Mouse (Mus musculus): ENCODE results near the gene Tmprss9. TPM values are rescaled to one million over a fixed set of nuclear protein-coding genes. Genes with fewer than 3 reads are reported as not detected.

Tmprss9 gene
- polyA plus RNA-seq, 1 experiment from 2014 or later: 0.31 TPM

DNA sequence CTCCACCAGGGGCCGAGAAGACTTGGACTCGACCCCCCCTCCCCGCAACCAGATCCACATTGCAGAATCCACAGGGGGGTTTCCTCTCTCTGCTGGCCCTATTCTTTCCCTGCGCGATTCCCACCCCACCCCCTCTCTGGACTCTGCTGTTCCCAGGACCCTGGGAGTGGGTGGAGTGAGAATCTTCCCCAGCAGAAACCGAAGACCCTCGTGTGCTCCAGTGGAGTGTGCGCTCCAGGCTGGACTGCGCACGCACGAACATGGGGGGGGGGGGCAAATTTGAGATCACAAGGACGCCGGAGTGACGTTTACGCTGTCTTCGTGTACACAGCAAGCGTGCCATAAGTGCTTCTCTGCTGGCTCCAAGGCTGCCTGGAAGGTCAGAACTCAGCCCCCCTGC lies 64.0 kb downstream of the Tmprss9 start:
- H3K9ac ChIP-seq: peak overlapping the region; percentile 58

DNA sequence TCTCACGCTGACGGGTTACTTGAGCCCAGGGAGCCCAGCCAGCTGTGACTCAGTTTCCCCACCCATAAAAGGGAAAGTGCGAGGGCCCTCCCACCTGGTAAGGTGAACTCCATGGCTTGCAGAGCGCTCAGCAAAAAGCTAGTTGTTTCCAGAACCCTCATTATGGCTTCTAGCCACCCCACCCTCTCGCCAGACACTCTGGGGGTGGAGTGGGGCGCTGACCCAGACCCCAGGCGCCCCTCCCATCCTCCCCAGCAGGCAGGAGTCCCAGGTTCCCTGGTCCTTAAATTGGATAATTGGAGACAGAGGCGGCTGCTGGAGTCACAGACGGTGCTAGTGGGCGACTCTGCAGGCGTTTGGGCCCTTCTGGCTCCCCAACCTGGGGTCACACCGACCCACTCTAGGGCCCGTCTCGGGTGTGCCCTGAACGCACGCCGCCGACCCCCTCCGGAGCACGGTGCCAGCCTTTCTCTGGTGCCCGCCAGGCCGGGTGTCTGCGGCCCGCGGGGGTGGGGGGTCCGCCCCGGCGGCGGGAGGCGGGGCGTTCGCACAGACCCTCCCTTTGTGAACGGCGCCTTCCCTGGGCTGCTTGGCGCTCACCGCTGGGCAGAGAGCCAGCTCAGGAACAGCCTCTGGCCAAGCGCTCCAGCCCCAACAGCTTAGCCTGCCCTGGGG lies 64.6 kb downstream of the Tmprss9 start:
- Histone ChIP-seq H3K27ac (replicated peaks) (peak overlapping the region; percentile 70), H3K27me3 (peaks cover 77% of the 10 kb centered on the region), H3K9me3 (no peaks in the 10 kb centered on the region), H3K4me1 (replicated peaks) (peaks cover 93% of the 10 kb centered on the region), H3K4me3 (peak overlapping the region; percentile 30), H3K4me2 (peak overlapping the region; percentile 54), H3K36me3 (no peaks in the 10 kb centered on the region), H3K9ac (peak overlapping the region; percentile 58)
- peak; percentile 20; the same call in 1 of the 2 replicates for ATAC-seq (ENCODE audit: low read depth)
- 1% methylated on average over 36 of the region's 37 CpGs for WGBS

More for the DNA sequence above, 64.0 kb downstream of the Tmprss9 start:
- peak; percentile 16; the same call in 1 of the 2 replicates for ATAC-seq (ENCODE audit: low read depth)
- peaks cover 80% of the 10 kb centered on the region for H3K27me3 ChIP-seq
- H3K4me3 ChIP-seq: peak overlapping the region; percentile 30; the same call in 1 of the 2 replicates
- no peaks in the 10 kb centered on the region for H3K9me3 ChIP-seq
- peak overlapping the region; percentile 54 for H3K4me2 ChIP-seq
- WGBS: 3% methylated on average over 17 of the region's 17 CpGs
- peak overlapping the region; percentile 70 for H3K27ac ChIP-seq (replicated peaks)
- no peaks in the 10 kb centered on the region for H3K36me3 ChIP-seq
- peaks cover 94% of the 10 kb centered on the region for H3K4me1 ChIP-seq (replicated peaks)

DNA sequence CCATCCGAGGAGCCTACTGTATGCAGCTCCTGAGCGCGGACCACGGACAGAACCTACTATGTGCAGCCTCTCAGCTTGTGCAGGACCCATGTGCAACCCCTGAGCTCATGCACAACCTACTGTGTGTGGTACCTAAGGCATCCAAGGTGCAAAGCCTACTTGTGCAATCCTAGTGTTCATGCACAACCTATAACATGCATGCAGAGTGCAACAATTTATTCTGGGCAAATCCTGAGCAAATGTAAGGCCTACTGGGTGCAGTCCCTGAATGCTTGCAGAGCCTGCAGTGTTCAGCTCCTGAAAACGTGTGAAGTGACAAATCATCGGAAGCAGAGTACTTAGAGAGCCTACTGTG lies 65.1 kb downstream of the Tmprss9 start:
- Histone ChIP-seq H3K27ac (replicated peaks) (peak overlapping the region; percentile 70), H3K4me3 (peak overlapping the region; percentile 30; the same call in 1 of the 2 replicates), H3K4me2 (peak overlapping the region; percentile 54), H3K27me3 (peaks cover 77% of the 10 kb centered on the region), H3K36me3 (no peaks in the 10 kb centered on the region), H3K9ac (peak overlapping the region; percentile 43; the same call in 1 of the 2 replicates), H3K4me1 (replicated peaks) (peaks cover 88% of the 10 kb centered on the region), H3K9me3 (no peaks in the 10 kb centered on the region)
- 10% methylated on average over 6 of the region's 6 CpGs for WGBS
- no peak for ATAC-seq (ENCODE audit: low read depth)

DNA sequence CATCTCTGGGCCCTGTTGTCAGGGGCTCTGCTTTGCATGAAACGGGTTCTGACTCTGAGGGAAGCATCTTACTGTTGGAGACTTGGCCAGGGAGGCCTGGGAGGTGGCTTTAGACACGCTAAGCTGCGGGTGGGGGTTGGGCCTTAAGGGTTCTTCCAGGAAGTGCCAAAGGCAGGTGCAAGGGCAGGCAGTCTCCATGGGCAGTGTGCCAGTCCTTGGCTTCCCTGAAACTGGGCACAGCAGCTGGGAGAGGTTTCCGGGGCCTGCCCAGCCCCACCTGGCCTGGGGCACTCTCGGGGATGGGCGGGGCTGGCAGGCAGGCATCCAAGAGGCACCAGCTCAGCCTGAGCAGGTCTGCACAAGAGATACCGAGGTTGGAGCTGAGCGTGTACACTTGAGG lies 66.0 kb downstream of the Tmprss9 start:
- H3K9me3 ChIP-seq: no peaks in the 10 kb centered on the region
- H3K27me3 ChIP-seq: peaks cover 68% of the 10 kb centered on the region
- H3K4me3 ChIP-seq: no peak overlapping the region
- H3K9ac ChIP-seq: peak overlapping the region; percentile 43; the same call in 1 of the 2 replicates
- WGBS: 36% methylated on average over 8 of the region's 8 CpGs
- ATAC-seq (ENCODE audit: low read depth): no peak
- H3K27ac ChIP-seq (replicated peaks): peak overlapping the region; percentile 70
- H3K4me1 ChIP-seq (replicated peaks): peaks cover 79% of the 10 kb centered on the region
- 0 out of 2 replicates have a peak overlapping the region, but pooled peaks have one; percentile 5 for H3K4me2 ChIP-seq
- no peaks in the 10 kb centered on the region for H3K36me3 ChIP-seq

DNA sequence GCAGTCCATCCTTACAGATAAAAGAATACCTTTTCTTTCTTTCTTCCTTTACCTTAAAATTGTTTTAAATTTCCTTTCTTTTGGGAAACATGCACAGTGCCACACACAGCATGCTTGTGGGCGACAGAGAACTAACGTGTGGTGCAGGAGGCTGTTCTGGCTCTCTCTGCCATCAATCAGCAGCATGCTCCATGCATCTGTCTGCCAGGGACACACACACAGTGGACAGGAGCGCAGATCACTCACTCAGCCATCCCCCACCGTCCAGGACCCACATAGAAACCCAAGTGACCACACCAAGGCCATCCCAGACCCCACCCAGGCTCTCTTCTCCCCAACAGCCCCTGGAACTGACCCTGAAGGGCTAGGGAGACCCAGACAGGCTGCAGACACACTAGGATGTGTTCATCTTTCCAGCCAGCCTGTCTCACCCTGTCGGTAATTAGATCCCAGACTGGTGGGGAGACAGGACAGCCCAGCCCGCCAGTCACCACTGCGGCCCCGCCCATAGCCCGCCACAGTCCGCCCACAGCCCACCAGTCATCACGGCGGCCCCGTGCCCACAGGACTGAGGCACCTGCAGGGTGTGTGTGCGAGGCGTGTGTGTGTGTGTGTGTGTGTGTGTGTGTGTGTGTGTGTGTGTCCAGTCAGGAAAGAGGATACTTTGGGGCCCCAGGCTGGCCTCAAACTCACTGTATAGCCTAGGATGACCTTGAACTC lies 67.3 kb downstream of the Tmprss9 start:
- Histone ChIP-seq H3K27ac (replicated peaks) (peak overlapping the region; percentile 72; the same call in 1 of the 2 replicates), H3K4me1 (replicated peaks) (peaks cover 66% of the 10 kb centered on the region), H3K9ac (peak overlapping the region; percentile 62), H3K4me3 (peak overlapping the region; percentile 35), H3K4me2 (peak overlapping the region; percentile 64), H3K9me3 (no peaks in the 10 kb centered on the region), H3K36me3 (no peaks in the 10 kb centered on the region), H3K27me3 (peaks cover 55% of the 10 kb centered on the region)
- peak; percentile 38; the same call in 1 of the 2 replicates for ATAC-seq (ENCODE audit: low read depth)
- WGBS: 7% methylated on average over 15 of the region's 15 CpGs

DNA sequence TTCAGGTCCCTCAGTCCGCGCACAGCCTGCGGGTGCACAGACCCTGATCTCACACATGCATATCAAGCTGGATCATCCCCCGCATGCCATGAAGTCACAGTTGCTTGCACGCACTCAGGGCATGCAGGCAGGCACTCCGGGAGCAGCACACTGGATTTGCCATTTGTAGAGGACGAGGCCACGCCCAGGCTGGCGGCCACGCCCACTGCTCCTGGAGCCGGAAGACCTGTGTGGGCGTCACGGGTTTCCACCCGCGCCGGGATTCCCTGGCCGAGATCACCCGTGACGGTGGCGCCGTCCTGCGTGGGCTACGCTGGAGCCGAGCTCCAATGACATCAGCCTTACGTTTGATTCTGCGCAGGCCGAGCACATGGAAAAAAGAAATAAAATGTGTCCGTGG lies 68.0 kb downstream of the Tmprss9 start:
- Histone ChIP-seq H3K36me3 (no peaks in the 10 kb centered on the region), H3K4me3 (peak overlapping the region; percentile 35), H3K4me2 (peak overlapping the region; percentile 64), H3K9me3 (no peaks in the 10 kb centered on the region), H3K4me1 (replicated peaks) (peaks cover 63% of the 10 kb centered on the region), H3K27ac (replicated peaks) (peak overlapping the region; percentile 72), H3K9ac (peak overlapping the region; percentile 62), H3K27me3 (peaks cover 48% of the 10 kb centered on the region)
- peak; percentile 59 for ATAC-seq (ENCODE audit: low read depth)
- WGBS: 3% methylated on average over 28 of the region's 28 CpGs

DNA sequence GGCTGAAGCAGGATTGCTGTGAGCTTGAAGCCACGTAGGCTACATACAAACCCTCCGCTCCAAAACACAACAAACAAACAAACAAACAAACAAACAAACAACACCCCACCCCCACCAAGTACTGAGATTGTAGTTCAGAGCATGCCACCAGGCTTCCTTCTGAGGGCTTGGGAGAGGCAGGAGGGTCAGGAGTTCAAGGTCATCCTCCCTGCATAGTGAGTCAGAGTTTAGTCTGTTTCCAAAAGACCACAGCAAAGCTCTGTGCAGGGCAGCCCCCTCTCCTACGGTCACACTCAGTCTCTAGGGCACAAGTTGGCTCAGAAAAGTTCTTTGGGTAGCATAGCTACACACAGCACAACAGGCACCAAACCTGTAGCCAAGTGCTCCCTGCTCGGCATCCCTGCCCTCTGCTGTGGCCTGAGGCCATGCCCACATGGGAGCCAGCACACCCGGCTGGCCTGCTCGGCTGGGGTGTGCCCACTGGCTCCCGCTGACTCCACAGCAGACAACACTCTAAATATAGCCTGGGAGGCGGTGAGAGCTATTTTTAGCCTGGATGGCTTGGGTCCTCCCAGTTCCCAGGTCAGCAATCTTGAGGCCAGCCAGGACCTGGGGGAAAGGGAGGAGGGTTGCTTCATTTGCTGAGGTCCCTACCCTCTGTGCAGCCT lies 68.8 kb downstream of the Tmprss9 start:
- Histone ChIP-seq H3K4me2 (peak overlapping the region; percentile 64), H3K36me3 (no peaks in the 10 kb centered on the region), H3K27me3 (peaks cover 41% of the 10 kb centered on the region), H3K9me3 (no peaks in the 10 kb centered on the region), H3K4me1 (replicated peaks) (peaks cover 57% of the 10 kb centered on the region), H3K4me3 (peak overlapping the region; percentile 35; the same call in 1 of the 2 replicates), H3K27ac (replicated peaks) (peak overlapping the region; percentile 72), H3K9ac (peak overlapping the region; percentile 62)
- WGBS: 45% methylated on average over 8 of the region's 8 CpGs
- ATAC-seq (ENCODE audit: low read depth): no peak

DNA sequence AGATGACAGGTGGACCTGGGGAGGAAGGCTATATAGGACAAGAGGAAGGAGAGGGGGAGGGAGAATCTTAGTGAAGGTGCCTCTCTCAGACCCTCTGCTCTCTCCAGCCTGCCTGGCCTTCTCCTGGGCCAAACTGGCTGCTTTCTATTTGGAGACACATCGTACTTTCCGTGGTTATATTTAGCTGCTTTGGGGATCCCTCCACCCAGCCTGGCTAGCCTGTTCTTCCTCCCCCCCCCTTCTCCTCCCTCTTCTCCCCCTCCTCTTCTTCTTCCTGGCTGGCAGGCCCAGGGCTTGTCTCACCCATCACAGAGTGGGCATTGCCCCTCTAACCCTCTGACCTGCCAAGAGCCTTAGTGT lies 69.3 kb downstream of the Tmprss9 start:
- Histone ChIP-seq H3K27me3 (peaks cover 36% of the 10 kb centered on the region), H3K4me3 (no peak overlapping the region), H3K4me2 (no peak overlapping the region), H3K36me3 (no peaks in the 10 kb centered on the region), H3K27ac (replicated peaks) (0 out of 2 replicates have a peak overlapping the region, but pooled peaks have one; percentile 72), H3K4me1 (replicated peaks) (peaks cover 52% of the 10 kb centered on the region), H3K9ac (peak overlapping the region; percentile 22; the same call in 1 of the 2 replicates), H3K9me3 (no peaks in the 10 kb centered on the region)
- 89% methylated on average over 2 of the region's 2 CpGs for WGBS
- no peak for ATAC-seq (ENCODE audit: low read depth)

DNA sequence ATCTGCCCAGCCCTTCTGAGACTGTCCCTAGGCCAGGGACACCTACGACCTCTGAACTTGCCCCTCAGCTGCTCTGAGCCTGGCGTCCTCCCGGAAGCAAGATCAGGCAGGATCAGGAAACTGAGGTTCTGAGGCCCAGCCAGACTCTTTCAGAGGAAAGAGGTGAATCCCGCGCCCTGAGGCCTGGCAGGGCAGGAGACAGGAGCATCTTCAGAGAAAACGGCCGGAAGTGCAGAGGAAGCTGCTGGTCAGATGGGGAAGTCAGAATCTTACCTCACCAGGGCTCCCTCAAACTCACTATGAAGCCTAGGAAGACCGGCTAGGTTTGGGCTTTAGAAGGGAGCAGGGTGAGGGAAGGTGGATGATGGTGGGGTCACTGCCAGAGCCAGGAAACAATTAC lies 71.3 kb downstream of the Tmprss9 start:
- no peak overlapping the region for H3K4me3 ChIP-seq
- no peaks in the 10 kb centered on the region for H3K9me3 ChIP-seq
- peaks cover 39% of the 10 kb centered on the region for H3K4me1 ChIP-seq (replicated peaks)
- 60% methylated on average over 8 of the region's 8 CpGs for WGBS
- no peak overlapping the region for H3K4me2 ChIP-seq
- ATAC-seq (ENCODE audit: low read depth): no peak
- H3K9ac ChIP-seq: no peak overlapping the region
- no peaks in the 10 kb centered on the region for H3K36me3 ChIP-seq
- H3K27me3 ChIP-seq: peaks cover 17% of the 10 kb centered on the region
- no peak overlapping the region for H3K27ac ChIP-seq (replicated peaks)

DNA sequence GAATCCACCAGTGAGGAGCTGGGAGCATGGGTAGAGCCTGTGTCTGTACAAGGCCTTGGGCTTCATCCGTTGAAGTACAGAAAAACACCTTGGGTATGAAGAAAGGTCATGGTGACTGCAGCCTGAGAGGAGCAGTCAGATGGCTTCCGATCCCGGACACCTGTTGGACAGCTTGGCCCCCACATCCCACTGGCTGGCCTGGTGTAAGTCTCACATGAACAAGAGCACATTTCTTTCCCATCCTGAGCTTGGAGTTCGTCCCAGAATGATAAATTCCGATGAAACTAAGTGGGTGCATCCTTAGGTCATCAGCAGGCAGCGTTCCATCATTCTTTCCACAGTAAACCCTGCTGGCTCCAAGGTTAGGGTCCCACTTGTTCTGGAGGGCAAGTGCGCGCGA lies 72.1 kb downstream of the Tmprss9 start:
- 80% methylated on average over 9 of the region's 9 CpGs for WGBS
- Histone ChIP-seq H3K36me3 (no peaks in the 10 kb centered on the region), H3K4me2 (no peak overlapping the region), H3K4me1 (replicated peaks) (peaks cover 33% of the 10 kb centered on the region), H3K27me3 (peaks cover 10% of the 10 kb centered on the region), H3K9me3 (no peaks in the 10 kb centered on the region), H3K9ac (no peak overlapping the region), H3K27ac (replicated peaks) (no peak overlapping the region), H3K4me3 (no peak overlapping the region)
- no peak for ATAC-seq (ENCODE audit: low read depth)

DNA sequence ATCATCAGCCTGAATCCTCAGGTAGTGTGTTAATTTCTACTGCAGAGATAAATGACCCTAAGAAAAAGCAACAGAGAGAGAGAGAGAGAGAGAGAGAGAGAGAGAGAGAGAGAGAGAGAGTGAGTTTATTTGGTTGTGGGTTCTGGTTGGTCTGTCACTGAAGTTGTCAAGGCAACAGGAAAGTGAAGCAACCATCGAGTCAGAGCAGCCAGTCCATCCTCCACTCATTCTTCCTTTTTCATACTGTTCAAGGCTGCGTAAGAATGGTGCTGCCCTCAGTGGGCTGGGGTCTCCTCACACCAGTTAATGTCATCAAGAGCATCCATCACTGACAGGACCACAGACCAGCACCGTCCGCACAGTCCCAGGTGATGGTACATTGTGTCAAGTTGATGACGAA lies 72.6 kb downstream of the Tmprss9 start:
- H3K27me3 ChIP-seq: peaks cover 10% of the 10 kb centered on the region
- ATAC-seq (ENCODE audit: low read depth): no peak
- WGBS: 81% methylated on average over 5 of the region's 5 CpGs

More for the DNA sequence above, 72.6 kb downstream of the Tmprss9 start:
- Histone ChIP-seq H3K9ac (no peak overlapping the region), H3K27ac (replicated peaks) (no peak overlapping the region), H3K4me1 (replicated peaks) (peaks cover 27% of the 10 kb centered on the region), H3K9me3 (no peaks in the 10 kb centered on the region), H3K4me3 (no peak overlapping the region), H3K36me3 (no peaks in the 10 kb centered on the region), H3K4me2 (no peak overlapping the region)

All from neural tube, embryonic 13.5 days (tissue).